Mouse (Mus musculus): ENCODE results near the gene Npas2.

DNA sequence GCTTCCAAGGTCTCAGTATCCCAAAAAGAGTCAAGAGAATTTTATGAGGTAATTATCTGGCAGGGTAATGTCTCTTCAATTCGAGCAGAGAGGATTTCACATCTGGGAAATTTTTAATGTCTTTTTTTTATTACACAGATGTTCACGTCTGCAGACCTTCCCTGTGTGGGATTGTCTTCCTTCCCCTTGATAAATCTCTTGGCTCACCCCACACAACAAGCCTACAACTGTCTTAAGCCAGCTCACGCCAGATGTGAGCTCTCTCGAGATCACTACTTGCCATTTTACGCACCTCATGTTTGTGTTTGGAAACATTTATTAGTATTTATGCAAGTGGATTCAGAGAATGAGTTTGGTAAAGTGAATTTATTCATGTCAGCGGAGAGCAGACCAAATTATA is 128.4 kb downstream of the Npas2 start:
- TF ChIP-seq CTCF (IDR thresholded peaks at IDR 0.05; ENCODE audit: insufficient read depth, low read depth, low read length) (no peak), POLR2A (IDR thresholded peaks at IDR 0.05; ENCODE audit: insufficient read depth, low read depth, low read length) (no peak)
